Mouse (Mus musculus): ENCODE measurements at regions not wholly inside any gene's neighbourhood (a gene's known extent, or its start where the extent isn't known, plus 50 kb on each side); places are given as distances from the start of the nearest gene placed in this dataset.

DNA sequence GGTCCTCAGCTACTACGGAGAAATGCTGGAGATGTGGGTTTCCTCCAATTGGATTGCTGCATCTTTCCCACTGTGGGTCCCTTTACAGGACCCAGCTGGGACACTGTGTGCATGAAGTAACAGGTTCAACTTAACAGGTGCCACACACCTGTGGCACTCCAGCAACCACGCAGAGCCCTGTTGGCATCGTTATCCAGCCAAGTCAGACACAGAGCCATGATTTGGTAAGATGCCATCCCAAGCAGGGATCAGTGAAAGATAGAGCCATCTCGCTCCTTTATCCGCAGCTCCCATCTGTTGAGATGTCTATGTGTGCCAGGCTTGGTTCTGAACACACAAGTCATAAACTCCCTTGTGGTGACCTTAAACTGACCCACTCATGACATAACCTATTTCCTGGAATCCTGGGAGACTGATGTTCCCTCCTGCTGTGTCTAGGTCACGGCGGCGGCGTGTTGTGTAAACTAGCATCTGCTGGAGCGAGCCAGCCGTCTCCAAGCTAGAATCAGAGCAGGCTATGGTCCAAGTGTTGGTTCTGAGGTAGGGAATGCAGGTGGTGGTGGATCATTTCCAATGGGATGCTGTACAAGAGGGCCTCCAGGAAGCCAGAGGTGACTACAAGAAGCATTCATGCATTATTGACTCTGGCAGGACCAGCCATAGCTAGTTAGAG lies 164.5 kb upstream of the Lnx1 start:
- Histone ChIP-seq H3K27ac (no peak overlapping the region), H3K9ac (ENCODE audit: low read depth, low read length) (no peak overlapping the region), H3K4me1 (replicated peaks; ENCODE audit: insufficient read depth, low read length) (no peaks in the 10 kb centered on the region), H3K4me2 (ENCODE audit: low read length) (no peak overlapping the region), H3K36me3 (ENCODE audit: insufficient read depth, low read length) (no peaks in the 10 kb centered on the region), H3K4me3 (replicated peaks; ENCODE audit: low read depth, low read length) (no peak overlapping the region), H3K9me3 (replicated peaks; ENCODE audit: low read length) (no peaks in the 10 kb centered on the region), H3K27me3 (ENCODE audit: insufficient read depth, low read length) (no peaks in the 10 kb centered on the region)
- DNase-seq (ENCODE audit: low spot score) = no peak
- no peak for ATAC-seq (replicated peaks; ENCODE audit: low FRiP score, low read depth)
- WGBS = 93% methylated on average over 11 of the region's 11 CpGs
- TF ChIP-seq CTCF (IDR thresholded peaks at IDR 0.05; ENCODE audit: low read depth) = no peak

DNA sequence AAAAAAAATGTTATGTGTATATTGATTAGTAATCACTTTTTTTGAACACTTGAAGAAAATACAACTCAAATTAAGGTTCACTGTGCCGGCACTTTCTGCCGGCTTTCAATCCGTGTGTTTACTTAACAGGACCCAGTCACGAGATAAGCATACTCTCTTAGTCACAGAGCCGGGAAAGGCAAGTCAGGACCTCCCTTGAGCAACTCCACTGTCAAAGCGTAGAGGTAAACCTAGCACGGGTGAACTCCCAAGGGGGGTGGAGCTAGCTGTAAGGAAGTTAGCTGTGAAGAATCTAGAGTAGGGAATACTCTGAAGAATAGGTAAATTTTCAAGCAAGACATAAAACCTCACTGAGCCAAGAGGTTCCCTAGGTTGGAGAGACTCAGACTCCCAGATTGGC lies 164.0 kb upstream of the Lnx1 start:
- Histone ChIP-seq H3K4me1 (replicated peaks; ENCODE audit: insufficient read depth, low read length) (no peaks in the 10 kb centered on the region), H3K9me3 (replicated peaks; ENCODE audit: low read length) (no peaks in the 10 kb centered on the region), H3K27me3 (ENCODE audit: insufficient read depth, low read length) (no peaks in the 10 kb centered on the region), H3K4me2 (ENCODE audit: low read length) (no peak overlapping the region), H3K9ac (ENCODE audit: low read depth, low read length) (no peak overlapping the region), H3K36me3 (ENCODE audit: insufficient read depth, low read length) (no peaks in the 10 kb centered on the region), H3K4me3 (replicated peaks; ENCODE audit: low read depth, low read length) (no peak overlapping the region), H3K27ac (no peak overlapping the region)
- DNase-seq (ENCODE audit: low spot score) = no peak
- no peak for TF ChIP-seq CTCF (IDR thresholded peaks at IDR 0.05; ENCODE audit: low read depth)
- WGBS = 28% methylated on average over 7 of the region's 7 CpGs
- ATAC-seq (replicated peaks; ENCODE audit: low FRiP score, low read depth) = no peak

DNA sequence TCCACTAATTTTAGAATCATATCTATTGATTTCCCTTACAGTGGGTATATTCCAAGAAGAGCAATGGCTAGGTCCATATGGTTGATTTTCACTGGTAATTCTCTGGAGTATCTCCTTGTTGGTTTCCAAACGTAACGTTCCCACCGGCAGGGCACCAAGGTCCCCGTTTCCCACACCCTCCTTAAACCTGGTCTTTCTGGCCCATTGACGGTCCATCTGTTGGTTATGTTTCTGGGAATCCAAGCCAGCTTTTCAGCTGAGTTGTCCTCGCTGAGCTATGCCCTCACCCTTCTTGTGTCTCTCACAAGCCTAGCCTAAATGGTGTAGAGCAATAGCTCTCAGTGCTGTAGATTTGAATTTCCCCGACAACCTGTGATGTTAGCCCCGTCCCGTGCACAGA lies 162.7 kb upstream of the Lnx1 start:
- Histone ChIP-seq H3K4me1 (replicated peaks; ENCODE audit: insufficient read depth, low read length) (no peaks in the 10 kb centered on the region), H3K27me3 (ENCODE audit: insufficient read depth, low read length) (no peaks in the 10 kb centered on the region), H3K27ac (no peak overlapping the region), H3K4me3 (replicated peaks; ENCODE audit: low read depth, low read length) (no peak overlapping the region), H3K4me2 (ENCODE audit: low read length) (no peak overlapping the region), H3K36me3 (ENCODE audit: insufficient read depth, low read length) (no peaks in the 10 kb centered on the region), H3K9ac (ENCODE audit: low read depth, low read length) (no peak overlapping the region), H3K9me3 (replicated peaks; ENCODE audit: low read length) (no peaks in the 10 kb centered on the region)
- no peak for DNase-seq (ENCODE audit: low spot score)
- TF ChIP-seq CTCF (IDR thresholded peaks at IDR 0.05; ENCODE audit: low read depth) = no peak
- 93% methylated on average over 9 of the region's 9 CpGs for WGBS
- ATAC-seq (replicated peaks; ENCODE audit: low FRiP score, low read depth) = no peak

DNA sequence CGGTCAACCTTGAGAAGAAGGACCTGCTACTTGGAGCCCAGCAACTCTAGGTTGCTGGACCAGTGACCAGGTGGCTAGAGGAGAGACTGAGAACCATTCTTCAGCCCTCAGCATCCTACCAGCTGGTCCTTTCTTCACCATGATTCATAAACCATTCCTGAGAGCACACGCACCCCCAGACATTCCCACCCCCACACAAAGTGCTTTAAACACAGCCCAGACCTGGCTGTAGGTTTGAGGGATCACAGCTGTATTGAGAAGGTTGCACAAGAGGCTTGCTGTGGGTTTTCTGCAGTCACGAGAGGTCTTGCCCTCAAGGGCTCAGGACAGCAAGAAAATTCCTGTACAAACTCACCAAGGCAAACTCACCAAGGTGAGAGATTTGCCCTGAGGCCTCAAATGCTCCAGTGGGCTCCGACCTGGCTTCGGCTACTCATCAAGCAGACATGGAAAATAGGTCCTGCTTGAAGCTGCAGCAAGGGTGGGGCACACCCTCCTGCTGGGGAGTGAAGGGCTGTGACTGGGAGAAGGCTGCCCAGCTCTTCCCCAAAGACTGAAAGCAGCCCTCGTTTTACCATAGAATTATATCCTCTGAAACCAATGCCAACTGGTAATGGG lies 161.9 kb upstream of the Lnx1 start:
- Histone ChIP-seq H3K9ac (ENCODE audit: low read depth, low read length) (no peak overlapping the region), H3K9me3 (replicated peaks; ENCODE audit: low read length) (no peaks in the 10 kb centered on the region), H3K4me3 (replicated peaks; ENCODE audit: low read depth, low read length) (no peak overlapping the region), H3K4me1 (replicated peaks; ENCODE audit: insufficient read depth, low read length) (no peaks in the 10 kb centered on the region), H3K36me3 (ENCODE audit: insufficient read depth, low read length) (no peaks in the 10 kb centered on the region), H3K4me2 (ENCODE audit: low read length) (no peak overlapping the region), H3K27me3 (ENCODE audit: insufficient read depth, low read length) (no peaks in the 10 kb centered on the region), H3K27ac (no peak overlapping the region)
- DNase-seq (ENCODE audit: low spot score) (peak; percentile 52), ATAC-seq (replicated peaks; ENCODE audit: low FRiP score, low read depth) (no peak)
- no peak for TF ChIP-seq CTCF (IDR thresholded peaks at IDR 0.05; ENCODE audit: low read depth)
- WGBS = 53% methylated on average over 6 of the region's 6 CpGs

DNA sequence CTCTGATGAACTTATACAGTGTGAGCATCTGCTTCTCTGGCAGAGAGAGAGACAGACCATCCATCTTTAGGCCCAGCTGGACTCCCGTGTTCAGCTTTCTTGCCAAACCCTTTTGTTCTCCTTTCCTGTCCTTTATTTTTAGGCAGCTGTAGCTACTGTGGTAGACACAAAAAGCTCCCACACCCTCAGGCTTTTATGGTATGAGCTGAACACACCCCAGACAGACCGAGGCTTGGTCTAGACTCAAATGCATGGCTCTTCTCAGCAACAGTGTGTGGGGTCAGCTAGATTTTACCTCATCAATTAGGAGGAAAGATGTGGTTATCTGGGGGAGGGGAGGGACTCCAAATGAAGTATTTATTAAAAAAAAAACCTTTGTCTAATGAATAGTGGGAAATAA lies 158.6 kb upstream of the Lnx1 start:
- 45% methylated on average over 2 of the region's 2 CpGs for WGBS
- Histone ChIP-seq H3K27ac (no peak overlapping the region), H3K9me3 (replicated peaks; ENCODE audit: low read length) (no peaks in the 10 kb centered on the region), H3K4me2 (ENCODE audit: low read length) (no peak overlapping the region), H3K4me1 (replicated peaks; ENCODE audit: insufficient read depth, low read length) (no peaks in the 10 kb centered on the region), H3K36me3 (ENCODE audit: insufficient read depth, low read length) (no peaks in the 10 kb centered on the region), H3K27me3 (ENCODE audit: insufficient read depth, low read length) (no peaks in the 10 kb centered on the region), H3K4me3 (replicated peaks; ENCODE audit: low read depth, low read length) (no peak overlapping the region), H3K9ac (ENCODE audit: low read depth, low read length) (no peak overlapping the region)
- ATAC-seq (replicated peaks; ENCODE audit: low FRiP score, low read depth) (no peak), DNase-seq (ENCODE audit: low spot score) (peak; percentile 50)
- no peak for TF ChIP-seq CTCF (IDR thresholded peaks at IDR 0.05; ENCODE audit: low read depth)

DNA sequence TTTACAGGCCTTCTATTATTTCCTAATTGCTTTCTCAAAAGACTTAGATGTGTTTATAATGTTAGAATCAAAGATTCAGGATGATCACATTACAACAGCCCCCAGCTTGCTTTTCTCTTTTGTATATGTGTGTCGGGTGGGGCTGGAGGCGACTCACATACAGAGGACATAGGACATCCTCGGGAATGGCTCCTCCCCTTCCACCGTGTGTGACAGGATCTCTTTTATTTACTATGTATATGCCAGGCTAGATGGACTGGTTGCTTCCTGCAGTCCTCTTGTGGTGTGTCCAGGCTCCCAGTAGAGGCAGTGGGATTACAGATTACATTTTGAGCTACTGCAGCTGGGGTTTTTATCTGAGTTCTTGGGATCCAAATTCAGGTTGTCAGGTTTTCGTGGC lies 155.1 kb upstream of the Lnx1 start:
- no peak for TF ChIP-seq CTCF (IDR thresholded peaks at IDR 0.05; ENCODE audit: low read depth)
- H3K4me2 ChIP-seq (ENCODE audit: low read length) = no peak overlapping the region
- ATAC-seq (replicated peaks; ENCODE audit: low FRiP score, low read depth) (no peak), DNase-seq (ENCODE audit: low spot score) (no peak)
- no peak overlapping the region for H3K27ac ChIP-seq
- no peaks in the 10 kb centered on the region for H3K36me3 ChIP-seq (ENCODE audit: insufficient read depth, low read length)
- no peak overlapping the region for H3K9ac ChIP-seq (ENCODE audit: low read depth, low read length)
- H3K4me1 ChIP-seq (replicated peaks; ENCODE audit: insufficient read depth, low read length) = no peaks in the 10 kb centered on the region
- H3K27me3 ChIP-seq (ENCODE audit: insufficient read depth, low read length) = no peaks in the 10 kb centered on the region
- no peak overlapping the region for H3K4me3 ChIP-seq (replicated peaks; ENCODE audit: low read depth, low read length)
- WGBS = 44% methylated on average over 5 of the region's 5 CpGs
- H3K9me3 ChIP-seq (replicated peaks; ENCODE audit: low read length) = no peaks in the 10 kb centered on the region

DNA sequence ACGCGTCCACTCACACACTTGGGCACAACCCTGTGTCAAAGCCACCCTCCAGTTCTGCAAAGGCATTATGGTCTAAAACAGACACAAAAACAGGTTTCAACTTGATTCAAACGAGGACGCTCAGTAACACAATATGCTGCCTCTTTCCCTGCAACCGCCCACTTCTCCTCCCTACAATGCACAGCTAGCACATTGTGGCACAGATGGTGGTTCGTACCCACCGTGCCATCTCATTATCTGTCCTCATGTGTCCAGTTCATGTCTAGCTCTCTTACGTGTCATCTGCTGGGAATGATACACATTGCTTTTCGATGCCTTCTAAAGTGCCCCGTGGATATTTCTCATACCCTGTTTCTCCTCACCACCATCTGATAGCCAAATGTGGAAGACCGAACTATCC lies 154.4 kb upstream of the Lnx1 start:
- DNase-seq (ENCODE audit: low spot score) (no peak), ATAC-seq (replicated peaks; ENCODE audit: low FRiP score, low read depth) (no peak)
- 88% methylated on average over 11 of the region's 11 CpGs for WGBS
- no peak overlapping the region for H3K27ac ChIP-seq
- no peak overlapping the region for H3K4me2 ChIP-seq (ENCODE audit: low read length)
- H3K4me3 ChIP-seq (replicated peaks; ENCODE audit: low read depth, low read length) = no peak overlapping the region
- no peaks in the 10 kb centered on the region for H3K27me3 ChIP-seq (ENCODE audit: insufficient read depth, low read length)
- no peaks in the 10 kb centered on the region for H3K4me1 ChIP-seq (replicated peaks; ENCODE audit: insufficient read depth, low read length)
- no peak overlapping the region for H3K9ac ChIP-seq (ENCODE audit: low read depth, low read length)
- TF ChIP-seq CTCF (IDR thresholded peaks at IDR 0.05; ENCODE audit: low read depth) = no peak
- no peaks in the 10 kb centered on the region for H3K9me3 ChIP-seq (replicated peaks; ENCODE audit: low read length)
- no peaks in the 10 kb centered on the region for H3K36me3 ChIP-seq (ENCODE audit: insufficient read depth, low read length)
